Mouse (Mus musculus) kidney, embryonic 14.5 days (tissue): ENCODE data around the gene Cd36. TPM values are rescaled to one million over a fixed set of nuclear protein-coding genes. Genes with fewer than 3 reads are reported as not detected.

Source experiments
- ATAC-seq: fragments of 200-750 bp; cut with Nextera tagmentation; 2 replicates; pipeline ENCODE4 v1.8.0; 2017; ENCODE audit warnings: moderate number of reproducible peaks, mild to moderate bottlenecking, moderate TSS enrichment, moderate library complexity; ENCODE audit not compliant: low FRiP score, low TSS enrichment
- H3K27ac ChIP-seq: fragments of 300-500 bp; sonication (generic); 2 replicates; pipeline ENCODE4 v1.5.1; 2014; ENCODE audit warnings: low read depth, mild to moderate bottlenecking, low read length, moderate library complexity, mixed read lengths
- H3K27me3 ChIP-seq: fragments of 300-500 bp; sonication (generic); 2 replicates; pipeline ENCODE4 v1.6.1; 2014; ENCODE audit warnings: mild to moderate bottlenecking, low read length; ENCODE audit not compliant: control insufficient read depth, insufficient read depth
- H3K36me3 ChIP-seq: fragments of 300-500 bp; sonication (generic); 2 replicates; pipeline ENCODE4 v1.6.1; 2014; ENCODE audit warnings: low read length, mixed read lengths; ENCODE audit not compliant: control insufficient read depth, insufficient read depth
- H3K4me1 ChIP-seq: fragments of 300-500 bp; sonication (generic); 2 replicates; pipeline ENCODE4 v1.6.1; 2014; ENCODE audit warnings: low read length, mixed read lengths; ENCODE audit not compliant: control insufficient read depth, insufficient read depth
- H3K4me2 ChIP-seq: fragments of 300-500 bp; sonication (generic); replicated peaks from 2 replicates; pipeline ENCODE4 v1.6.1; 2014; ENCODE audit warnings: low read depth, mild to moderate bottlenecking, low read length
- H3K4me3 ChIP-seq: fragments of 300-500 bp; sonication (generic); 2 replicates; pipeline ENCODE4 v1.5.1; 2014; ENCODE audit warnings: mild to moderate bottlenecking, low read length
- H3K9ac ChIP-seq: fragments of 300-500 bp; sonication (generic); 2 replicates; pipeline ENCODE4 v1.6.1; 2014; ENCODE audit warnings: low read depth, mild to moderate bottlenecking, low read length, moderate library complexity
- H3K9me3 ChIP-seq: fragments of 300-500 bp; sonication (generic); 2 replicates; pipeline ENCODE4 v1.6.1; 2016; ENCODE audit warnings: low read length; ENCODE audit not compliant: control insufficient read depth
- WGBS: fragments of 180-500 bp; shearing (Covaris S2); extraction: QIAGEN DNeasy Blood & Tissue Kit; methylation state at CpG from one replicate; pipeline ENCODE4 v1.1.7; 2014; 5-methylcytosine and 5-hydroxymethylcytosine counted together
- polyA plus RNA-seq: library from polyadenylated mRNA; unstranded; fragments of >200 nt; fragmentation: Nextera tagmentation; extraction: Ambion mirVana; gene quantifications from 2 replicates; pipeline ENCODE4 v1.2.1, GENCODE M21; 2014

The Cd36 gene
- polyA plus RNA-seq, 1 experiment from 2014 or later: 6.8 TPM

- Histone ChIP-seq H3K36me3 (no peaks in the 10 kb centered on the region), H3K4me1 (no peaks in the 10 kb centered on the region), H3K4me2 (no peak overlapping the region), H3K27ac (no peak overlapping the region), H3K27me3 (no peaks in the 10 kb centered on the region), H3K9ac (no peak overlapping the region), H3K9me3 (no peaks in the 10 kb centered on the region), H3K4me3 (no peak overlapping the region)
- 83% methylated on average over 2 of the region's 2 CpGs for WGBS
- no peak for ATAC-seq
These were observed 38.0 kb downstream of the Cd36 start for GRCm38 (mm10) chr5:17850582-17850981.

GRCm38 (mm10) chr5:17849582-17849981 lies 39.0 kb downstream of the Cd36 start:
- H3K4me2 ChIP-seq: no peak overlapping the region
- H3K9me3 ChIP-seq: no peaks in the 10 kb centered on the region
- H3K27me3 ChIP-seq: no peaks in the 10 kb centered on the region
- H3K27ac ChIP-seq: no peak overlapping the region
- no peak overlapping the region for H3K4me3 ChIP-seq
- H3K4me1 ChIP-seq: no peaks in the 10 kb centered on the region
- H3K9ac ChIP-seq: no peak overlapping the region
- no peak for ATAC-seq
- H3K36me3 ChIP-seq: no peaks in the 10 kb centered on the region
- WGBS: 87% methylated on average over 1 of the region's 1 CpGs

GRCm38 (mm10) chr5:17848733-17849132 lies 39.9 kb downstream of the Cd36 start:
- Histone ChIP-seq H3K4me3 (no peak overlapping the region), H3K4me1 (no peaks in the 10 kb centered on the region), H3K9ac (no peak overlapping the region), H3K36me3 (no peaks in the 10 kb centered on the region), H3K27ac (no peak overlapping the region), H3K9me3 (no peaks in the 10 kb centered on the region), H3K27me3 (no peaks in the 10 kb centered on the region), H3K4me2 (no peak overlapping the region)
- 88% methylated on average over 2 of the region's 2 CpGs for WGBS
- ATAC-seq: no peak

GRCm38 (mm10) chr5:17848267-17848666 lies 40.3 kb downstream of the Cd36 start:
- Histone ChIP-seq H3K4me1 (no peaks in the 10 kb centered on the region), H3K27me3 (no peaks in the 10 kb centered on the region), H3K9ac (no peak overlapping the region), H3K36me3 (no peaks in the 10 kb centered on the region), H3K4me2 (no peak overlapping the region), H3K27ac (no peak overlapping the region), H3K4me3 (no peak overlapping the region), H3K9me3 (no peaks in the 10 kb centered on the region)
- 82% methylated on average over 1 of the region's 1 CpGs for WGBS
- no peak for ATAC-seq

- WGBS: 72% methylated on average over 3 of the region's 3 CpGs
- Histone ChIP-seq H3K4me1 (no peaks in the 10 kb centered on the region), H3K4me2 (no peak overlapping the region), H3K9ac (no peak overlapping the region), H3K27me3 (no peaks in the 10 kb centered on the region), H3K9me3 (no peaks in the 10 kb centered on the region), H3K36me3 (no peaks in the 10 kb centered on the region), H3K27ac (no peak overlapping the region), H3K4me3 (no peak overlapping the region)
- ATAC-seq: no peak
These were observed 44.7 kb downstream of the Cd36 start for GRCm38 (mm10) chr5:17843921-17844320.

GRCm38 (mm10) chr5:17843316-17843715 lies 45.3 kb downstream of the Cd36 start:
- Histone ChIP-seq H3K4me2 (no peak overlapping the region), H3K36me3 (no peaks in the 10 kb centered on the region), H3K27ac (no peak overlapping the region), H3K9me3 (no peaks in the 10 kb centered on the region), H3K27me3 (no peaks in the 10 kb centered on the region), H3K9ac (no peak overlapping the region), H3K4me3 (no peak overlapping the region), H3K4me1 (no peaks in the 10 kb centered on the region)
- WGBS: 43% methylated on average over 5 of the region's 5 CpGs
- no peak for ATAC-seq

GRCm38 (mm10) chr5:17842111-17842729 lies 46.4 kb downstream of the Cd36 start:
- Histone ChIP-seq H3K27me3 (no peaks in the 10 kb centered on the region), H3K27ac (no peak overlapping the region), H3K9me3 (no peaks in the 10 kb centered on the region), H3K4me3 (no peak overlapping the region), H3K36me3 (no peaks in the 10 kb centered on the region), H3K4me2 (no peak overlapping the region), H3K4me1 (no peaks in the 10 kb centered on the region), H3K9ac (no peak overlapping the region)
- ATAC-seq: no peak
- 89% methylated on average over 7 of the region's 7 CpGs for WGBS

- WGBS: 67% methylated on average over 2 of the region's 2 CpGs
- no peak for ATAC-seq
- Histone ChIP-seq H3K4me2 (no peak overlapping the region), H3K27me3 (no peaks in the 10 kb centered on the region), H3K9ac (no peak overlapping the region), H3K4me1 (no peaks in the 10 kb centered on the region), H3K36me3 (no peaks in the 10 kb centered on the region), H3K4me3 (no peak overlapping the region), H3K27ac (no peak overlapping the region), H3K9me3 (no peaks in the 10 kb centered on the region)
These were observed 49.1 kb downstream of the Cd36 start for GRCm38 (mm10) chr5:17839549-17839948.

GRCm38 (mm10) chr5:17836408-17836807 lies 52.2 kb downstream of the Cd36 start:
- Histone ChIP-seq H3K4me3 (no peak overlapping the region), H3K4me2 (no peak overlapping the region), H3K4me1 (no peaks in the 10 kb centered on the region), H3K9ac (no peak overlapping the region), H3K27ac (no peak overlapping the region), H3K36me3 (no peaks in the 10 kb centered on the region), H3K27me3 (no peaks in the 10 kb centered on the region), H3K9me3 (no peaks in the 10 kb centered on the region)
- no peak for ATAC-seq
- 63% methylated on average over 4 of the region's 4 CpGs for WGBS
